Mouse (Mus musculus): ENCODE data around the gene Pde10a.

The Pde10a gene

DNA sequence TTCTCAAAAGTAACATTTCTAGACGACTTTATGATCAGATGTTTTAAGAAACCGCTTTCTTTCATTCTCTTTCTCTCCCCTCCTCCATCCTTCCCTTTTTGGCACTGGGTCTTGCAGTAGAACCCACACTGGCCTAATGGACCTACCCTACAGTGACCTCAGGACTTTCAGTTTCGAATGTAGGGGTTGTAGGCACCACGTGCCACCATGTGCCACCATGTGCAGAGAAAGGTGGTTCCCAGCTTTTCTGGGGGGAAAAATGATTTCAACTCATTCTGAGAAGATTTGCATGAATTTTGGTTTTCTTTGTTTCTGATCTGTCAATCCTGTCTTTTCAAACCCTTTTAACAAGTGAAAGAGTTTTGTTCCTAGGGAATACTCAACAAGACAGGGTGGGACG lies 363.5 kb downstream of the Pde10a start:
- no peak for DNase-seq (ENCODE audit: low spot score)

DNA sequence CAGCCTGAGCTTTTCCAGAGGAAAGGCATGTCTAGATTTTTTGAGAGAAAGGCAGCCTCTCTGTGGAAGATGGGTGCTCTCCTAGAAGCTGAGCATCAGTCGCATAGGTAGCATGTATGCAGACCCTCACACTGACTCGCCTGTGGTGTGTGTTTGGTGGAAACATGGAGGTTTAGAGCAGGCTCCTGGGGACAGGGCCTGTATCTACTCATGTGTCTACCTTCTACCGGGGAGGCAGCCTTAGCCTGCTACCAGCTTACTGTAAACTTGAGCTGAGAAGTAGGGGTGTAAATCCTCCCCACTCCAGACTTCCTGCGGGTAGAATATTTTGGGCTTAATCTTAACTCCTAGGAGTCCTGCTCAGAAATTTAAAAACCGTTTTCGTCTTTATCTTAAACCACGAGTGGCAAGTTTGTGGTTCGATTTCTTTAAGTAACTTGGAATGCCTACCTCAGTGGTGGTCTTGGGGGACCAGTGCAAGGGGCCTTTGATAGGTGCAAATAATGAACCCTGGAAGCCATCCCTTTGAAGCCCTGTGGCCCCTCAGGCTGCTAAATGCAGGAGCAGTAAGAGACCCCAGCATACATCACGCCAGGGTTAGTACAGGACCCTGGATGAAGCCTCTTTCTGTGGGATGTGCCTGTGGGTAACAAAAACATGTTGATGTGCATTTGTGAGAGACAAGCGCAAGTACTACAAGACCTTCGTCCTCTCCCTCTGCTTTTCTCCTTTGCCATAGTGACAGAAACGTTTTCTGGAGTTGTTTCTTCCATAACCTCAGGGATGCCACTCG lies 367.2 kb downstream of the Pde10a start:
- no peak for DNase-seq (ENCODE audit: low spot score)

DNA sequence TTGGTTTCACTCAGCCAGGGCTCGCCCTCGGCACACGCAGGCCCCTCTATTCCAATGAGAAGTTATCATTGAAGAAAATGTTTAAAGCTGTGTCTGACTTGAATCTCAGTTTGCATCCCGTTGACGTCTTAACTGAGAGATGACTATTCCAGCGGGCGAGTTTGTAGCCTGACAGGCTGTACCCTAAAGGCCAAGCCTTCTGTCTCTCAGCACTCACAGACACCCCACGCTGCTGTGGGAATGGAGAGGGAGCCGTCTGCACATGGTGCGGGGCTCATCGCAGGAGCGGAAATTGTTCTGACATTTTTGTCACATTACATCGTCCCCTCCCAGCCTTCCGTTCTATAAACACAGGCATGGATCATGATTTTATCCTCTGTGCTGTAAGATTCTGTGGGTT lies 370.8 kb downstream of the Pde10a start:
- DNase-seq (ENCODE audit: low spot score), result no peak

DNA sequence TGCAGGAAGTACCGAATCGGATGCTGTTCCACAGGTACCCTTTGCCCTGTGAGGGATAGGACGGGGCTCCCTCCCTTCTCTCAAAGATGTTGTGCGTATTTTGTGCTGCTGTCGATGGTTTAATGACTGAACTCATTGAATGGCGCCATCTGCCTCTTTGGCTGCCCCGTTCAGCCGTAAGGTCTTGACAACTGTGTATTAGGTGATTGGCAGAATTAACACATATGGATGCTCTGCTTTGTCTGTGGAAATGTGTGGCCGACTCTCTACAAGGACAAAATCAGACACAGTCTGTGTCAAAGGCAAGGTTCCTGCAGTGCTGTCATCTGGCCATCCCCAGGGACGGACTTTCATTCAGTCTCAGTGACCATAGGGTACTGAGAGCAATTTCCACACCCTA lies 372.6 kb downstream of the Pde10a start:
- DNase-seq (ENCODE audit: low spot score), result no peak

DNA sequence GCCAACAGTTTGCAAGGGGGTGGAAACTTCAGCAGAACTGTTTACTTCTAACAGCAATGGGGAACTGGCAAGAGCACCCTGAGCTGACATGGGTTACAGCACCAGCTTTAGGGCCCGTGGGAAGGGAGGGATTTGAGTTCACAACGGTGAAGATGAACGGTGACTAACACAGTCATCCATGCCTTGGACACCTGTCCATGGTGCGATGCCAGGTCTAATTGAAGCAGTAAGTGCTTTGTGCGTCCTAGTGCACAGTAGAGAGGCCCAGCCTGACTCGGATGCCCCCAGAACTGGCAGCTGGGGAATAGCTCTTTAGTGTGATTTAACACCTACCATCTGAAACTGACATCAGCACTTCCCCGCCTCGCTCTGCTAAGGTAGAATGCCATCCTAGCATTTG lies 373.0 kb downstream of the Pde10a start:
- DNase-seq (ENCODE audit: low spot score), result no peak

DNA sequence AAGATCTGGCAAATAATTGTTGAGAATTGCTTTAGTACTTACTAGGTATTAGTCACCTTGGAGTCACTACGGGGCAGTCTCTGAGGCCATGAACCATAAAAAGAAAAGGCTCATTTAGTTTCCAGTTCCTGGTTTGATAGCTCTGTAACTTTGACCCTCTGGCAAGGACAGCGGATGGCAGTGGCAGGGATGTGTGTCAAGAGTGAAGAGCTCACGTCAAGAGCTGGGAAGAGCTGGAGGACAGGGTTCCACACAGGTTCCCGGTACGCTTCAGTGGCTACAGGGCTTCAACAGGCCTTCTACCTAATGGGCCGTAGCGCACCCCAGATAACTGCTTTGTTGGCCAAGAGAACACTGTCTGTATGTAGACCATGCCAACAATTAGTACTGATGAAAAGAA lies 374.0 kb downstream of the Pde10a start:
- DNase-seq (ENCODE audit: low spot score), result no peak

DNA sequence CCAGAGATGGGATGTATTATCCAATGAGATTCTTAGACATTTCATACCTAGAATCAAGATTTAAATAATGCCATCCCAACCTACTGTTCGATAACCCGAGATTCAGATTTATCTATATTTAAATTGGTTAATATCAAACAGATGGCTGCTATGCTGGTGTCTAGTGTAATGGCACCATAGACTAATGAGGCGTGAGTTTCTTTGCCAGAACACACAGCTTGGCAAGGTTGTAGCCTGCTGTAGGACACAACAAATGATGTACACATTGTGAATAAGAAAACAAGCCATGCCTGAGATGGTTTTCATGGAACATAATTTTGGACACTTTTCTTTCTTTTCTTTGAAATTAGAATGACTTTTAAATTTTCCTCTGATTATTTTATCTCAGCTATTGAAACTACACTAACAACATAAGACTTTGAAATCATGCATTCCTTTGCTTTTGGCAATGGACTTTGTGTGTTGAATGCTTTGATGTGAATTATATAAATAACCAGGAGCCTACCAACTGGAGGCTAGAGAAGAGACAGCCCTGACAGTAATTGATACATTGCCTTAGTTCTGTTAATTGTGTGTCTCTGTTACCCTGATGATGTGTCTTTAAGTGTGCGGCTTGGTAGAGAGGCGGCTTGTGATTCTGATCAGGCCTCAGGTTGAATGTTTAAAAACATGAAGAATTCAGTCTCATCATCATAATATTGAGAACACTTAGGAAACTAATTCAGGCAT lies 378.5 kb downstream of the Pde10a start:
- no peak for DNase-seq (ENCODE audit: low spot score)

DNA sequence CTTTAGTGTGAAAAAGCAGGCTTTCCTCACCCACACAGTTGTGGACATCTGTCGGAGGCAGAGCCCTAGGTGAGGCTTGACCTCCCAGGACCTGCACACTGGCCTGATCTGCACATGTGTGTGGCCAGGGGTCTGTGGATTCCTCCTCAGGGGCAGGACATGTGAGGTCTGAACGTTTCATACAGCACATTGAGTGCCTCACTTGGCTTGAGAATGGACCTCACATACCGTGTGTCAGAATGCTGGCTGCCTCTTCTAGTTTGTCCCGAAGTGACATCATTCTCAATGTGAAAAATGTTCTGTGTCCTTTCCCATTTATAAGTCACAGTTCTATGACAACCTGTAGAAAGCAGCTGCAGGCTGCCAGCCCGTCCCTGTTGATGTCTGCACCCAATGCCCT lies 385.4 kb downstream of the Pde10a start:
- no peak for DNase-seq (ENCODE audit: low spot score)

DNA sequence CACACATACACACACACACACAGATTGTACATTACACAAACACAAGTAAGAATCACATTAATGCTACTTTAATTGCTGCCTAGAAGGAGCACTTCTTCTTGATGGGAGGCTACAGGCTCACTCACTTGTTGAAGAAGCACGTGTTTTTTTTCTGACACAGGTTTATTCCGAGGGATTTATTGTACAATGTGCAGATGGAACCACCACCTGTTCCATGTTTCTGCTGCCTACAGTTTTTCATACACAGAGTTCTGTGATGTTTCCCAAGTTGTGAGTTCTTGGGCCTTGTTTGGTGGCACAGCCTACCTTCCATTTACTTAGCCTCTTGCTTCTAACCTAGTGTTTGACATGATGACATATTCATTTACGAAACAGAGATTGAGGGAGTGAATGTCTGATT lies 387.8 kb downstream of the Pde10a start:
- DNase-seq (ENCODE audit: low spot score), result no peak

DNA sequence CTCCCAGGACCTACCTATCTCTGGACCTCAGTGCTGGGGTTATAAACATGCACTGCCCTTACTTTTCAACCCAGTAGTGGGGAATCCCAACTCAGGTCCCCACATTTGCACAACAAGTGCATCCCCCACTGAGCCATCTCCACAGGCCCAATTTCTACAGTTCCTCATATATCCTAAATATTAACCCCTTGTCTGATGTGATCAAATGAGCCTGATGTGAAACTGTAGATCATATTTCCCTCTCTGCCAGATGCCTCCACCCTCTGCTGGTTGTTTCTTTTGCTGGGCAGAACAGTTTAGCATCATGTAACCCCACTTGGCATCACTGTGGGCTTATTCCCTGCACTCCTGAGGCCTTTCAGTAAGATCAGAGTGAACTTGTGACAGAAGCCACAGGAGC lies 390.5 kb downstream of the Pde10a start:
- no peak for DNase-seq (ENCODE audit: low spot score)

DNA sequence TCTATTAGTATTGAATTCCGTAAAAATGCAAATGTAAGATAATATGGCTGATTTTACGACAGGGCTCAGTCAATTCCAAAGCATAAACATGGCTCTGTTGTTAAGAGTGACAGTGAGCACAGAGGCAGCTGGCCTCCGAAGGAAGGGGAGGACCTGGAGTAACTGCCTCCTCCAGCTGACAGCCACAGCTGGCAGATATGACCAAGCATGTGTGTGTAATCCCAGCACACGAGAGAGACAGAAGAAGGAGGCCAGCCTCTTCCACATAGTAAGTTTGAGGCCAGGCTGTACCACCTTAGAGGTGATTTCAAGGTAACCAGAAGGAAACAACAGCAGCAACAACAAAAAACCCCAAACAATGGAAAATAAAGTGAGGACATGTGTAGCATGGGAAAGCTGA lies 397.9 kb downstream of the Pde10a start:
- DNase-seq (ENCODE audit: low spot score), result no peak

DNA sequence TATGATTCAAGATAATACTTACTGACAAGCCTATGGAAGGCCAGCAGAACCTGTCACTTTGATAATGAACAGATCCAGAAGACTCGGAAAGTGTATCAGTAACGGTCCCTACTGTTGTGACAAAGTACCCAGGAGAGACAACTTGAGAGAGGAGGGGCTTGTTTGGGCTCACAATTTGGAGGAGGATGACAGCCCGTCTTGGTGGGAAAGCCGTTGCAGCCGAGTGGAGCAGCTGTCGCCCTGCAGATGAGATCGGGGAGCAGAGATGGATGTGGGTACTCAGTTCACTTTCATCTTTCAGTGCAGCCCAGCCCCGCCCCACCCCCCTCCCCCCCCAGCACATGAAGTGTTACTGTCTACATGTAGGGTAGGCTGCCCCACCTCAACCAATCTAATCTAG lies 398.6 kb downstream of the Pde10a start:
- no peak for DNase-seq (ENCODE audit: low spot score)

DNA sequence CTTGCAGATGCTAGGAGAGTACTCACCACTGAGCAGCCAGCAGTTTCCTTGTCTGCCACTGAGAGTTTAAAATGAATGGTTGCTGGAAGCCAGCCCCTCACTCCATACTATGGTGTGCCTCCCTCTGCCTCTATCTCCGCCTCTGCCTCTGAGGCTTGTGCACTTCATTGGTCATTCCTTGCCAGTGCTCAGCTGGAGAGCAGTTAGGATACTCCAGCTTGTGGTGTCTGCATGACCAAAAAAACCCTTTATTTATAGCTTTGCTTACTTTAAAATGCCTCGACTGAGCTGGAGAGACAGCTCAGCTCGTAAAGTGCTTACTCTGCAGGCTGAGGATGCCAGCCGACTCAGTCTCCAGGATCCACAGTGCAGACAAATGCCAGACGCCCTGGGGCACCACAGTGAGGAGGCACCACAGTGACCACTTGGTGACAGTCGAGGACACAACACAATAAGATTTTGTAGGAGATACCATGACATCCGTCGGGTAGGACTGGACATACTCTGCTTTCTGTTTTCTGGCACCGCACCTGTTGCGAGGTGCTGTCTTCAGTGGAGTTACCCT lies 400.7 kb downstream of the Pde10a start:
- DNase-seq (ENCODE audit: low spot score), result no peak

DNA sequence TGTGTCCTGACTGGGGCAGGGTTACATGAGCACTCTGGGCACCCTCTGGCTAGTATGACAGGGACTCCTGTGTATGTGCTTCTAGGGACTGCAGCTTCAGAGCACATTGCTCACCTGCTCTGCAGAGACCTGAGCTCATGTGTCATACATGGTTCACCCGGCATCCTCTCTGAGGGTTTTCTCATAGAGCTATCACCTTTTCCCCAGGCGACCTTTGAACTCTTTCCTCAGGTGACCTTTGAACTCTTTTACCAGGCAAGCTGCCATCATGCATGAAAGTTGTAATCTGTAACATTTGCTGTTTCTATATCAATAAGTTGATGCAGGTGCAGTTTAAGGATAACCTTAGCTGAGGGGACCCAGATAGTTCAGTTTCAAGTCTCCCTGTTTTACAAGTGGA lies 403.4 kb downstream of the Pde10a start:
- no peak for DNase-seq (ENCODE audit: low spot score)

DNA sequence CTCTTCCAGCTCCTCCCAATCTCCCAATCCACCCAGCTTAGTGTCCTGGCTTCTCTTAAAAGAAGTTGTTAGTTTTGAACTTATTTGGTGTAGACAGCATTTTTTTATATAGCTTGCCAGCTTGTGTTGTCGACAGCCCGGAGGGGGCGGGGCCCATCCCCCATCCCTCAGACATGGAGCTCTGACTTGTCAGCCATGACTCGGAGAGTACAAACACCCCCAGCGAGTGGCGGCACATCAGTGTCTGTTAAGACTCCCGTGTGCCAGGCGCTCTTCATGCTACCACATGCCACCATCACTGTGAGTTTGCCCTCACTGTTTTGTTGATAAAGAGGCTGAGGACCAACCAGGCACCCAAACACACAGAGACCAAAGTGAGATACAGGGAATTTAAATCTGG lies 404.5 kb downstream of the Pde10a start:
- DNase-seq (ENCODE audit: low spot score), result no peak

DNA sequence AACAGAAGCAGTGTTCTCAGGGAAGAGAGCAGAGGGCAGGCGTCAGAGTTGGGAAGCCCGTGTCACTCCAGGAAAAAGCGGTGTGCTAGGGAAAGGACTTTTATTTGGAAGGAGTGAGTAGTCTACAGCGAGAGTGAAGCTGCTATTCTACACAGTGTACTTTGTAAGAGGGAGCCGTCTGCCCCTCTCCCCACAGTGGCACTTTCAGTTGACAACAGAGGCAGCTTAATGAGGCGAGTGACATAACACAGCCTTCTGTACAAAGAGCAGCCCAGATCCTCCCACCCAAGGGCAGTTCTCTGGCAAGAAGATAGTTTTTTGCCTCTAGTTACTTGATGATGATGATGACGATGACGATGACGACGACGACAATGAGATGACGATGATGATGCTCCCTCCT lies 410.4 kb downstream of the Pde10a start:
- DNase-seq (ENCODE audit: low spot score), result no peak

DNA sequence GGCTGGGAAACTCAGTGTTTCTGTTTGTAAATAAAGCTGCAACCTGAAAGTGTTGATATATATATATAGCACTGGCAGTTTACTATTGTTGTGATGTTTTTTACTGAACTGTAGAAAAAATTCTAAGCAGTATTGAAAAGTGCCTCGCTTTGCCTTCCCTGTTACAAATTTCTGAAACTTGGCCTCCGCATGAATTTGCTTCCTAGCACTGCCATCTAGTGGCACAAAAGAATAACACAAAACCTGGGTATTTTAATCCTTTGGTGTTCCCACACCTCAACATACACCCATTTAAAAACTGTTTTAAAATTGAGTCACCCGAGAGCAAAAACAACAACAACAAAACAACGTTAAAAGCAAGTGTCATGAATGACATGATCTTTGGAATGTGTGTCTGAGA lies 411.4 kb downstream of the Pde10a start:
- DNase-seq (ENCODE audit: low spot score), result no peak

DNA sequence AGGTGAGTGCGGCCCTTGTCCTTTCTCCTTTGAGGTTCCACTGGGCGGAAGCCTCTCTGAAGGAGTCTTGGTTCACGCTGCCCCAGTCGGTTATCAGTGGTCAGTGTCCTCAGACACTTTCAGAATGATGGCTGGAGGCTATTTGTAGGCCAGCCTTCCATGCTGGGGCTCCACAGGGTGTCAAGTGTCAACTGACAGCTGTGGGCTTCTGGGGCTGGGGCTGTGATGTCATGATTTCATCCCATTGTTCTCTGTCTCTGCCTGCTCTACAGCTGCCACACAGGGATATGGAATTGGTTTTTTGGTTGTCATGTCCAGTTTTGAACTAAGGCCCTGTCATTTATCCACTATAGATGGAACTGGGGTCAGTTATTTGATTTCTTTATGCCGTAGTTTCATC lies 426.4 kb downstream of the Pde10a start:
- no peak for DNase-seq (ENCODE audit: low spot score)

DNA sequence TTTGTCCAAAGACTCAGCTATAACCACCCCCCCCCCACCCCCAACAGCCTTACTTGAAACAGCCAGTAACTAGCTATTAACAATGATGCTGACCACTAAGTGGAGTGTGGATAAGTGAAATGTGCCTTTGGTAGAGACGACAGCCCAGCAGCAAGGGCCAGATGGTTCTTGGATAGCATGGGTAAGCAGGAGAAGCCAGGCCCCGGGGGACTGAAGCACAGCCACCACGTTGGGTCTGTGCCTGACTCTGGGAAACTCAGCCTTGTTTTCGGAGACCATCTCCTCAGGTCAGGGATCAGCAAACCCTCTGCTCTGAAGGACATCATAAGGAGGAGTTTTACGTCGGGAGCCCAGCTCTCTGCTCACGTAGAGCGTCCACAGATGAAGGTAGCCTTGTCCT lies 427.8 kb downstream of the Pde10a start:
- no peak for DNase-seq (ENCODE audit: low spot score)

DNA sequence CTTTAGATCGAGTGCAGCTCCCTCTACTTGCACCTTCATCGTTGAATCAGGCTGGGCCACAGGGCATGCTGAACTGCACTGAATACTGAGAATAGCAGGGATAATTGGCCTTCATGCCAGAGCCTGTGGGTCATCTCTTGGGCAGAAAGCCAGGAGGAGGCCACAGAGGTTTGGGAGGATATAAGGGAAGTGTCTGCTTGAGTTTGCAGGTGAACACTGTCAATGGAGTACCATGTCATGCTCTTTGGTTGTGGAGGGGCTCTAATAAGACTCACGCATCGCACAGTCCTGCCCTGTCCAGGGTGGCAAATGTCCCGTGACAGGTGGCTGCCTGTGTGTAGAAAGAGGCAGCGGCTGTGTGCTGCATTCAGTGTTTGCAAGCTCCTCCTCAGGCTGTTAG lies 433.0 kb downstream of the Pde10a start:
- DNase-seq (ENCODE audit: low spot score), result no peak

DNA sequence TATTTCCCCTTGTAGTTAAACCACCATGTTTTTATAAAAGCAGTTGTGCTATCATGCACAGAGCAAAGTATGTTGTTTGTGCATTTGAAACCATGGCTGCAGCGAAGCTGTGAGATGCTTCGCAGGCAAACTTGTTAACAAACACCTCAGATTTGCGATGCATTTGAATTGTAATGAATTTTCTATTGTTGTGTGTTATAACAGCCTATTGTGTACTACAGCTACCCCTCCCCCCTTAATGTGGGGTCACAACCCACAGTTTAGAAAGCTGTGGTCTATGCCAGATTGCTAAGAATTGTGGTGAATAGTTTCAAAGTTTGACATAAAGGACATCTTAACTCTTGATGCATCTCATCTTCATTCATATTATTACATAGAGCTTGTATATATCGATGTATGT lies 435.2 kb downstream of the Pde10a start:
- no peak for DNase-seq (ENCODE audit: low spot score)

DNA sequence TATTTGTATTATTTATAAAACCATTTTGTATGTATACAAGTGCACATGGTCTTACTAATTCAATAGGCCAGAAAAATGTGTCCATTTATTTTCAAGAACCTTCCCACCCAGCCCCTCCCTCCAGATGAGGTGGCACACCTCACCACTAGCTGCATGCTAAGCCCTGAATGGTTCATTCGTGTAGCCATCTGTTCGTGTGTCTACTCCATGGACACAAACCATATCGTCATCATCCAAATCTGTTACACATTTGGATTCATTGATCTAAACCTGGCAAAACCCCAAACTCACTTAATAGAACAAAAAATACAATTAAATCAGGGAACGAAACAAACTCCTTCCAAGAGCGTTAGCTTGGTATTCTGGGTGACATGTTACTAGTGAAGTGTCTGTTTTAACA lies 435.9 kb downstream of the Pde10a start:
- DNase-seq (ENCODE audit: low spot score), result no peak

DNA sequence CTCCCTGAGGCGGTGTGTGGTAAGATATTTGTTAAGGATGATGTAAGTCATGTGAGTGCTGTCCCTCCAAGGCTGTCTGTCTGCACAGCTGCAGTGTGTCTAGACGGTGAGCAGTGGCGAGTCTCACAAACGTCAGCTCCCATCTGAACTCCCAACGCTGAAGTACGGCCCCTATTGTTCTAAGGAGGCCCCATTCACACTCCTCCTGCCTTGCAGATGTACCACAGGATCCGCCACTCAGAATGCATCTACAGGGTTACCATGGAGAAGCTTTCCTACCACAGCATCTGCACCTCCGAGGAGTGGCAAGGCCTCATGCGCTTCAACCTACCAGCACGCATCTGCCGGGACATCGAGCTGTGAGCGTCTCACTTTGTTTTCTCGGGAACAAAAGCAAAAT lies 436.5 kb downstream of the Pde10a start:
- DNase-seq (ENCODE audit: low spot score), result no peak

DNA sequence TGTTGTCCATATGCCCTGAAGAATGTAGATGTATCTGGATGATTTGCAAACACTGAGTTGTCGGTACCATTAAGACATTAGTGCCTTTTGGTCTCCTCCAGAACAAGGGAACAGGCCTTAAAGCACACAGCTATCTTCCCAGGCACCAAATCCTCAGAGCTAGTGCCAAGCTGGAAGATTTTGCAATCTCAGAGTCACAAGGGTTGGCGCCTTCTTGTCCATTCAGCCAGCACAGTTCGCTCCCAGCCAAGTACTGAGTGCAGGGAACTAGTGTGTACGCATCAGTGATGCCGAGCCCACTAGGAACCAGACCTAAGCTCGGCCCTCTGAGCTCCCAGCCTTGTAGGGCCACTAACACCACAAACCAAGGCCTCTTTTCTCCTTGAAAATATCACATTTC lies 440.0 kb downstream of the Pde10a start:
- DNase-seq (ENCODE audit: low spot score), result no peak

All from urinary bladder, postnatal 25 days (tissue).